Mouse (Mus musculus): ENCODE measurements at regions not wholly inside any gene's neighbourhood (a gene's known extent, or its start where the extent isn't known, plus 50 kb on each side); places are given as distances from the start of the nearest gene placed in this dataset.

DNA sequence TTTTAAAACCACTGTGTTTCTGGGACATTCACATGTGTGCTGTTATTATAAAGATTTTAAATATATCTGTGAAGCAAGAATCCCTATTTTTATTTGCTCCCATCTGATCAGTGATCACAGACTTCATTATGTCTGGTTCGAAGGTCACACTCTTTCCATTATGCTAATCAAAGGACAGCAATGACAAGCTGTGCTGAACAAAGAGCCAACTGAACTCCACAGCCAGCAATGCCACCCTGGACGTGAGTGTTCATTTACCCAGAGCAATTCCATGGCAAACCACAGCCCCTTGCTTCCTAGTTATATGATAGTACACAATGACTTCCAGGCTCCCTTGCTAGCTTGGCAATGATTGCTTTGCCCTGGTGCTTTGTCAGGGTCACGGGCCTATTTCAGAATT, 55.6 kb upstream of the Ccdc190 start:
- no peak for DNase-seq

DNA sequence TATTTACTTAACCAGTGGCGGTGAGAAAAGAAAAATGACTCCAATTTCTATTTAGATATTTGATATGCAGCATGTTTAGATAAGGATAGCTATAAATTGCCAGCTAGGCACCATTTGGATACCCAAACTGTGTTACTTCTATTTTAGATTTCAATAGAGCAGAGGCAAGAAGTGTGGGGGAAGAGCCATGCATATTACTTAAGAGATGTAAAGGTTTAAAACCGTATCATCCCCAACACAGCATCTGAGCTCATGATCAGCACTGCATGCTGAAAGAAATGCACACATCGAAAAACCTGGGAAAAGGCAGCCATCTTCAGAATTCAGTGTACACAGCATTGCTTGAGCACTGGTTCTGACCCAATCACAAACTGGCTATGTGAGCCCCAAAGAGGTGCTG, 59.8 kb upstream of the Ccdc190 start:
- DNase-seq: no peak

DNA sequence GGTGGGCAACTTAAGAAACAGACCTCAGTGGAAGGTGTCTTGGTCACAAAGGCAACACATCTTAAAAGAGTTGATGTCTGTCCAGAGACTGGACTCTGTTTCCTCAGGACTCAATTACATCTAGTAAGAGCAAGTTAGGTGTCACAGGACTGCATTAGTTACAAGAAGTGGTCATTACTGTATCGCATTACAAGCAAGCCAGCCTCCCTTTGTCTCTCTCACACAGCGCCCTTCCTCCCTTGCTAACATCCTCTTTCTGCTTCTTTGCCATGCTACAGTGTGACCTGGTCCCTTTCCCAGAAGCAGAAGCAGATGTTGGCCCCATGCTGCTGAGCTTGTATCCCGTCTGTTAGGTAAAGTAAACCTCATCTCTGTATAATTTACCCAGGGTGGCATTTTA, 61.0 kb upstream of the Ccdc190 start:
- no peak for DNase-seq

DNA sequence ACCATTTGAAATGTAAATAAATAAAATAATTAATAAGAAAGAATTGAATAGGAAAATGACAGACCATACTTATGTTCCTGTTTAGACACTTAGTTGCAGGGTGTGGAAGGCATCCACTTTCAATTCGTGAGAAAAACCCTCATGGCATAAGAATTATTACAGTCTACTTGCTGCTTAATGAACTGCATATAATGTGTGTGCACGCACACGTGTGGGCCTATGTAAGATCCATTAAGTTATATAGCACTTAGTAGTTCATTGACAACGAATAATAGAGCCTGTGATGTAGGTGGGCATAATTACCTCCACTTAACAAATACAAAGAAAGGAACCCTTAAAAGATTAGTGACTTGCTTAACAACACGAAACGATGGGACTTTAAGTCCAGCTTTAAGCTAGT, 61.6 kb upstream of the Ccdc190 start:
- no peak for DNase-seq

DNA sequence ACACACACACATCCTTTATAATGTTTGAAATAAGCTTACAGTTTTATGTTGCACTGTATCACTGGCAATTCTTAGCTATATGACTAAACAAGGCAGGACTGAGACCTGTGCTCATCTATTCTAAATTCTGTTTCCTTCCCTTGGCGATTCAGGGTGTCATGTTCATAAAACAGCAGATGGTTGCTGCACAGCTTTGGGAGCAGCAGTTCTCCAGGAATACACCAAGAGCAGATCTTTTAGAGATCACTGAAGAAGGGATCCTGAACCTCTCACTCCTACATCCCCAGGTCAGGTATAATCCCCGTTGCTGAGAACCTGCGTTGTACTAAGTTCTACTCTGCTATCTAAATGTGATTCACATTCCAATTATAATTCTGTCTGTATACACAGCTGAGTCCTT, 69.4 kb upstream of the Ccdc190 start:
- DNase-seq: no peak

DNA sequence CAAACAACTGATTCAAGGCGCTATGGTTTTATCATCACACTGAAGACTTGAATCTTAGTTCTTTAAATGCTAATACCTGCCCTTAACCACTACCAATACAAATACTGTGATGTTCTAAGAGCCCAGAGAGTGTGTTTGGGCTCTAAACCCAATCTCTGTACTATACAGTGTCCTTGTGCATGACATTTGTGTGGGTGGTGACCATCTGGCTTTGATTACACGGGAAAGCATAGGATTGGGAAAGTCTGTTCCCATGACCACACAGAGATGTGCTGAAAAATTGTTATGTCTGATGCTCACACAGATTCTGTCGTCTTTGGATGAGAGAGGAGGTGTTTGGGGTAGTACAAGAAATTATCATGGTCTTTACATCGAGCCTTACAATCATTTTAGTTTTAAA, 76.8 kb upstream of the Ccdc190 start:
- DNase-seq: no peak

DNA sequence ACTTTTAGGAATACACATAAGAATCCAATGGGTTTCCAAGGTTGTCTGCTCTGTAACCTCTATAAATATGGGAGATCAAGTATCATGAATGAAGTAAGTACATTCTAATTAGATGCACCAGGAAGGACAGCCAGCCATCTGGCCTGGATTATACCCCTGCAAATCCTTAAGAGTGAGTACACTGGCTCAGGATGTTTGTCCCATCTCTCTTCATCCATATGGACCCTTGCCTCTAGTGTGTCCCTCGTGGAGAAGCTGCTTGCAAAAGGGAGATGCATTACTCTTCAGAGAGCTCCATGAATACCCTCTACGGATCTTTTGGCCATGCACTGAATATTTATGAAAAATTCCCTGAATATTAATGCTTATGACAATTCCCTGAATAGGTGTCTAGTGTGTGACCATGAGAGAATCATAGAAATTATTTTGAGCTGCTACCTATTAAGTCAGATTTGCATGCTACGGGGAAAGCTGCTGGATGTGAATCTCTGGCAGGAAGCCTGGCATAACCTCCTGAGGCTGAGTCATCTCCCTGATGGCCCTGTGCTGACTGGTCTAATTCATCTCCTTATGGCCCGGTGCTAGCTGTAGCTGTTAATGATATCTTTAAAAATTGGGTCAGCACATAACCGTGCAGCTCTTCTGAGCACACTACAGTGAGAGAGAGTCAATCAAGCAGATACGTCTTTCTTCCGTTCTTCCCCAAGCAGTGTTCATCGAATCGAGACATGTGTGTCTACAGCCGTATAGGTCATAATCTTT, 80.0 kb upstream of the Ccdc190 start:
- peak; percentile 16 for DNase-seq

DNA sequence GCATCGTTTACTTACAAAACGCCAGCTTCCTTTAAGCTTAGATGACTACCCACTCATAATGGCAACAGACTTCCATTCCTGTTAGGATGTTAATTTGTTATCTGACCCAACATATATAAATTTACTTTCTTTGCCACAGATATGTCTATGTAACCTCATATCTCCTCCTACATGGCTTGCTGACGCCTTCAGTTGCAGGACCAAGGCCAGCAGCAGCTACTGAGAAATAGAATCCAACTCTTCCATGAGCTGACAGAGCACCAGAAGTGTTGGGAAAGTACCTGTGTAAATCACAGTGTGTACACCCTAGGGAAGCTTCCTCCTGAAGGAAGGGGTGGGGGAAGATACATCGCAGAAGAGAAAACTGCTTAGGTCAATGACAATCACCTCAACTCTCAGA, 86.0 kb upstream of the Ccdc190 start:
- no peak for DNase-seq

DNA sequence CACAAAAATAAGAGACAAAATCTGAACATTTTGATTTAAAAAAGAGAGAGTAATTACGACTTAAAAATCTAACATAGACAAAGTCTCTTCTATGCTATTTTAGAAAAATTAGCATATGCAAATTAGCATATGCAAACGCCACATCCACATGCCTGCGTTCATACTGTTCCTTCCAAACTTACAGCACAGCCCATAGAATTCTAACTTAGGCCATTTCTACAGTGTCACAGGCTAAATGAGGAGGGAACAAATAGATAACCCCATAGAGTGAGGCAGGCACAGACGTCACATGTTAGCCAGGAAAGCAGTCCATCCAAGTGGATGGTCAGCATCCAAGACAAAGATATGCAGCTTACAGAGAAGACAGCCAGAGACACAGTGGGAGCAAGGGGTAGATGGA, 87.5 kb upstream of the Ccdc190 start:
- DNase-seq: no peak

DNA sequence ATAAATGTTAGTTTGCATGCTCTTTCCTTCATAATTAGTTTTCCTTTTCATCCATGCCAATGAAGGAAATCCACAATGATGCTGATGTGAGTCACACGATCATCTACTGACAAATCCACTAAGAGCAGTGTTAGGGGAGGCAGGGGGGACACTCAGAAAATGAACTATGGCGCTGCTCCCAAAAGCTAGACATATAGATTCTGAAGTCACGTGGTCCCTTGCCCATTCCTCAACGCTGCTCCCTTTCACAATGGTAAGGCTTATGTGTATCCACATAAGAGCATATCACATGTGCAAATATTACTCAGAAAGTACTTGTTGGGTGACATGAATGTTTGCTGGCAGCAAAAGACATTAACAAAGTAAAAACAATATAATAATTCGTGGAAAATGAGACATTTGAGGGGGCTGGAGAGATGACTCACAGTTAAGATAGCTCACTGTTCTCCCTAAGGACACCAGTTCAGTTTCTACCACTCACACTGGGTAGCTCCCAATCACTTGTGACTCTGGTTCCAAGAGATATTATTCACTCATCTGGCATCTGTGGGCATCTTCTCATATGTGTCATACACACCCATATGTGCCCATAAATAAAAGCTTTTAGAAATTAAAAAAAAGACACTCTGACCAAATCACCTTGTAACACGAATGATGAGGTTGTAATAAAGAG, 88.3 kb upstream of the Ccdc190 start:
- no peak for DNase-seq

DNA sequence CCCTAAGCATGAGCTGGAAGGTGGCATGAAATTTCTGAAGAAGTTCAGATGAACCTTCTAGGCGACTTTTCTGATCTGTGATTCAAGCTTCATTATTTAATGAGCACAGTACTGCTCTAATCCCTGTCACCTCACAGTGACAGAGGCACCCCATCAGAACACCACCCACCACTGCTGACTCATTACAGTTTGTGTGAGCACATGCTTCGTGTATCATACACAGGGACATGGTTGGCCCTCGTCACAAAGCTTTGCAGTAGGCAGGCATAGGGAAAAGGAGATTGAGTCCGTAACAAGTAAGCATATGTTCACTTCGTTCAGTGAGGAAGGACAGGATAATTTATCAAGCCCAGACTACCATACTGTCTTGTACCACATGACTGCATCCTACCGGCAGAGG, 85.9 kb upstream of the Rgs4 start:
- no peak for DNase-seq

DNA sequence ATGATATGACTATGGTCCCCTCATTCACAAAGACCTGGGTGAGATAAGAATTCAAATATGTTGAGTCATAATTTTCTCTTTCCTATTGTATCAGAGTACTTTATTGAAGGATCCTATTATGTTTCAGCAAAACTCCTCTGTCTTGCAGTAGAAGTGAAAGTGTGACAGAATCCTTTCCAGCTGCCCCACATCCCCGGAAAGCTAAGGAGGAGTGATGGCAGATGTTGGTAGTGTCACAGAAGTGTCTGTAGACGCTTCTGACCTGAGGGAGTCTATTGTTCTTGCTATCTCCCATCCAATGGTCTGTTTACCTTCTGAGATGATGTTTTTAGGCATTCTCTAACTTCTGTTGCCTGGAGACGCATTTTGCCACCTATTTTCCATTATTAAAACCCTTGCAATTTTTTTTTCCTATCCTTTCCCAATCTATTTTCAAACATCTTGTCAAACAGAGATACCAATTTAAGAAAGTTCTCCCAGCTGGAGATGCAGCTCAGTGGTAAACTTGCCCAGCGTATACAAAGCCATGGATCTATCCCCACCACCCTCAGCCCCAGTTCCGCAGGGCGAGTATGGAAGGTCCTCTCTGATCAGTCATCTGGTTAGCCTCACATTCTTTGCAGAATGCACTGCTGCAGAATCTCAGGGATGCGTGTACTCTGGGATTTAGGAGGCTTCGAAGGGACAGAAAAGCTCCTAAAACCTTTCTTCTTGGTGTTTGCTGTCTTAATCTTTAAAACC, 84.1 kb upstream of the Rgs4 start:
- no peak for DNase-seq

DNA sequence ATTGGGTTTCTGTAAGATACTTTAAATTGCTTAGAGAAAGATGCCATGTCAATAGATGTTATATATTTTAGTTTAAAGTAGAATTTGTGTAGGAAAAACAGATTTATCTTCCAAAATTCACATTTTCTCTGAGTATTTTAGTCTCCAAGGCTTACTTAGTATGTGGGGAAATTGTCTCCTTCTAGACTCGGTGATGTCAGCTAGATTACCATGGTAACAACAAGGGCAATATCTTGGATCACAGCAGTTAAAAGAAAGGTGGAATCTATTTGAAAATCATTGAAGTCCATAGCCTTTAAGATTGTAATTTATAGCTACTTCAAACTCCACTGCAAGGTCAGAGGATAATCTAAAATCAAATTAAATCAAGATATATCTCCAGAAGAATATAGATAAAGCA, 83.2 kb upstream of the Rgs4 start:
- no peak for DNase-seq

DNA sequence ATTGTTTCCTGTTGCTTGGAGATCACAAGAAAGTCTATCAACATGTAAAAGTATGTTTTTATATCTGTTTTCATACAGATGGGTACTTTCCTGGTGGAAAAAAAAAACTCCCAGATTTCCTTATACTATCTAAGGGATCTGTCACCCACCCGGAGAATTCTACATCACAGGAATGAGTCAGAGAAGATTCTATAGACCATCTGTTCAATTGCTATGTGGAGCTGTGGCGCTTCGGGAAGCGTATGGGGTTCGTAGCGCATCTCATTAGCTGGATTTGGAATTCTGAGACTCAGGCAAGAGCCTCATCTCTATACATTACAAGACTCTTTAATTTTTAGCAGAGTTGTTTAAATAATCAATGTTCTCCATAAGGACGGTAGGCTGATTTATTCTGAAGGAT, 74.6 kb upstream of the Rgs4 start:
- no peak for DNase-seq

DNA sequence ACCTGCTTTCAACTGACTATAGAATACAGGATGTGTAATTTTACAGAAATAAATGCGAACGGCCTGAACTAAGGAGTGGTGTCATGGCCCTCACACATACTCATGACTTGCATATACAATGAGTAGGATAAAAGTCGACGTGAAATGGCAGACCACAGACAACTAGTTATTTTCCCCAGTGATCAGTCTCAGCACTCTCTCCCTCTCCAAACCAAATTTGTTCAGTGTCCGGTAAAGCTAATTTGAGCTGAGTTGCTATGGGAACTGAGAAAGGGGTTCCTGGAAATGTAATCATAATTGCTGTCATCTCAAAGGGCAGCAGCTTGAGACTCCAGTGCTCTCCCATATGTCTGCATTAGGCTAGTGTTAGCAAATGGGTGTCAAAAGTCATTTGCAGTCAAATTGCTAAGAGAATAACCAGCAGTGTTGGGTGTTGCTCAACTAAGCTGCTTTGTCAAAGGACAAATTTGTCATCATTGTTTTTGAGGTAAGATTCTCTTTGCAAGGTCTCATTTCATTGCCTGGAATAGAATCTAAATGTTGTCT, 72.0 kb upstream of the Rgs4 start:
- DNase-seq: no peak

DNA sequence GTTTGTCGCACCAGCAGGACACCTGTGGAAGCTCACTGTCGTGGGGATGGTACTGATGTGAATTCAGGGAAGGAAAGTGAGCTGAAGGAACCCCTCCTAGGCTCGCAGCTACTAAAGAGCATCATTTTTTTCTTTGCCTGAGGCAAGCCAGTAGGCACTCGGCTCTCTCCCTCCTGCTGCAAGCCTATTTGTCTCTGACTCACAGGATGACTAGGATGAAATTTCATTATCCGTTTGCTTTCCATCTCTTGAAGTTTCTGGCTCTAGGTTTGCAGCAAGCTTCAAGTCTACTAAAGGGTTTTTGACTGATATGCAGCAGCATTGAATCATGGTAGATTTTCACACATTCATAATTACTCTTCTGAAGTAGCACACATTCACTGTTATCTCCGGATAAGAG, 69.5 kb upstream of the Rgs4 start:
- no peak for DNase-seq

DNA sequence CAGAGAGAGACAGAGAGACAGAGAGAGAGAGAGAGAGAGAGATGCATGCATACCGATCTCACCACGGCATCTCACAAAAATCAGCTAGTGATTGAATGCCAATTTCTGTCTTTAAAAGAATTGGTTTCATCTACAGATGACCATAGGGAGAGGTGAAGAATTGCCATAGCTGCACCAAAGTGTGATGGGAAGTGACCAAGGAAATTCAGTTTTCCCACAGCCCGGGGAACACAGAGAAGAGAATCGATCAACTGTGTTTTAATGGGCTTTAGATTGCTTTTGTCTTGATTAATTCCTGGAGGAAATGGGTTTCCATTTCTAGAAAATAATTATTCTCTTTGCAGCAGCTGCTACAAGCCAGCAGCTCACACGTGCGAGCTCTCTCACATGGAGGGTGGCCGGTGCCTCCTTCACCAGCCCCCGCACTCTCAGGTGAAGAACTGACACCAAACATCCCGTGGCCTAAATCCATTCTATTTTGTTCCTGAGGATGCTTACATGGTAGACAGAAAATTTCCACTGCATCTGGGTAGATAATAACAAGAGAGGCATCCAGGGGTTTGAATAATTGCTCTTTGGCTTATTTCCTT, 65.2 kb upstream of the Rgs4 start:
- DNase-seq: no peak

DNA sequence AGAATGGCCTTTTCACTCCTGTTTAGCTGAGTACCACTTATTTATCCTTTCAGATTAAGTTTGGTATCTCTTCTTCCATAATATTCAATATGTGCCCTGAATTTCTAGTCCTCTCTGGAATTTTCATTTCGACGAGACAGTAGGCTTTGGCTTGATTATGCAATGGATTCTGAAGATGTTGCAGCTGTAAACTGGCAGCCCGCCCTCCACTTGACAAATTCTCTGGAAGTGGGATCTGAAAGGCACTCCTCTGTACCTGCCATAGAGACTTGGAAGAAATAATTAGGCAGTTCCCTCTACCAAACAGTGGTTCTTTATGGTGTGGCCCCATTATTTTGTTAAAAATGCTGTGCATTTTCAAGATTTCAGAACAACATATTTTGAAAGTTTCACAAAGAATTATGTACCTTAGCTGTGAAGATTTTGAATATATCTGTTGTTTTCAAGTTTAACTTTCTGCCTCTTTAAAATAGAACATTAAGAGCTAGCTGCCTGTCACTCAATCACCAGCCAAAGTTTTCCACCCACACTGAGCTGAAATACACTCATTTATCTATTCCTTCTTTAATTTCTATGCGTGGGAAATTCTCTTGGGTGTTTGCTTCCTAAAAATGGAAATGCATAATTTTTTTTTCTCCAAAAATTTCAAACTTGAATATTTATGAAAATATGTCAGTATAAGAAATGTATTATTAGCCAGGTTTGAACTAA, 56.1 kb upstream of the Rgs4 start:
- DNase-seq: no peak

DNA sequence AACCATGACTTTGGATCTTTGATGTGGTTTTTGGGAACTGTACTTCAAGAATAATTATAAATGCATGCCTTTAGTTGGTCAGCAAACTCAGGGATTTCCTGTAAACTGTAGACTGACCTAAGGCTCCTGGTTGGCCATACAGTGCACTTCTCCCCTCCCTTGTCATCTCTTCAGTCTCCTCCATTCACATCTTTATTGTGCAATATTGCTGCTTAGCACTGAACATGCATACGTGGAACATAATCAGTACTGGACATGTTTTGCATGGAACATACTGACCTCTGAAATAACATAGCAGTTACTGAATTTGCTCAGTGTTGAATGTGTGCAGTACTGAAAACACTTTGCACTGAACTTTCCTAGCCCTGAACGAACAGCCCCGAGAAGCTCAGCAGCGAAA, 55.4 kb upstream of the Rgs4 start:
- DNase-seq: no peak

DNA sequence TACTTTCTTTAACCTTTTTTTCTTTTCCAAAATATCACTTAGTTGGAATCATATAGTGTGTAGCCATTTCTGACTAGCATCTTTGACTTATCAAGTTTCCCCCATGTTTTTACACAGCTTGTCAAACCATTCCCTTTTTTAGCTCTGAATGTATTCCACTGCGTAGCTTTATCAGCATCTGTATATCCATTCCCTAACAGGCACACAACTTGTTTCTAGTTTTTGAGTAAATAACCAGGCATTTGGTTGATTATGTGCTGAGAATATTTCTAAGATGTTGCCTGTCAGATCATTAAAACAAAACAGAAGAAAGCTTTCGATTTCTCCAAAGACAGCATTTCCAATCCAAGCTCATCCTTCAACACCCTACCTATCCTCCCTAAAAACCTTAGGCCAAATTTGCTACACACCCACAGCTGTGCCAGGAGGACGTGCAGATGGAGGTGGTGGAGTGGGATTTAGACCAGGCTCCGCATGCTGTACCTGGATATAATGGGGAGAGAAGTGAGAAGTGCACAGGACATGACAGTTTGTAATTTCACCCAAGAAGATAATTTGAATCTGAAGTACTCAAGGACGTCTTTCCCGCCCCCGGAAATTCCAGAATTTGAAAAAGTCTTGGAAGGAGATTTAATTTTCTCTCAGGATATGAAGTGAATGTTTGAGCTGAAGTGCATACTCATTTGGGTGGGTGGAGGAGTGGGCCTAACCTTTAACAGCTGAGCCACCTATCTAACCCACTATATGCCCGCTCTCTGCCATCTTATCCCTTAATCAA, 54.8 kb upstream of the Rgs4 start:
- DNase-seq: no peak

Data from cerebellum, adult 11 months (tissue).